Mouse (Mus musculus): Measurements from ENCODE around the gene Atxn2l. TPM values are rescaled to one million over a fixed set of nuclear protein-coding genes. Genes with fewer than 3 reads are reported as not detected.
A peak's percentile ranks its signal among the peaks of the same experiment; 100 is the strongest.

Gene Atxn2l
- polyA plus RNA-seq, 1 experiment from 2014 or later = 61.9 TPM

DNA sequence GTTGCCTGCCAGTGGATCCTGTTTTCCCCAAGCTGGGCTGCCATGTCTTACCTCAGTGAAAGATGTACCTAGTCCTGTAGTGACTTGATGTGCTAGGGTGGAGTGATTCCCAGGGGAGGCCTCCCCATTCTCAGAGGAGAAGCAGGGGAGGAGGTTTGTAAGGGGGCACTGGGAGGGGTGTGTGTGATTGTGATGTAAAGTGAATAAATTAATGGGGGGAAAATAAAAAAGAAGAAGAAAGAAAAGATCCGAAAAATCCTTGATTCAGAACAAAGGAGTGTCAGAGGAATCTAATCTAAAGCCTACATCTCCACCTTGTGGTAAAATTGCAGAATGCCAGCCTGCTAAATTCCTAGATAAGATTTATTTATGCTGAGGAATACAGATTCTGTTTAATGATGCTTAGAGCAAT, 24.9 kb upstream of the Atxn2l start:
- peak; percentile 76 for TF ChIP-seq CTCF (IDR thresholded peaks at IDR 0.05; ENCODE audit: low read depth)
- Histone ChIP-seq H3K4me3 (ENCODE audit: low read depth, low read length) (no peak overlapping the region), H3K9ac (peak overlapping the region; percentile 5; the same call in 1 of the 2 replicates), H3K36me3 (ENCODE audit: insufficient read depth) (no peaks in the 10 kb centered on the region), H3K9me3 (ENCODE audit: low read depth, low read length) (no peaks in the 10 kb centered on the region), H3K4me2 (no peak overlapping the region), H3K27ac (ENCODE audit: low read depth) (no peak overlapping the region), H3K27me3 (ENCODE audit: insufficient read depth, low read length) (no peaks in the 10 kb centered on the region), H3K4me1 (ENCODE audit: insufficient read depth) (no peaks in the 10 kb centered on the region)
- peak; percentile 92 for DNase-seq
- 0 out of 2 replicates have a peak, but pooled peaks have one; percentile 41 for ATAC-seq (ENCODE audit: insufficient read depth)
- 8% methylated on average over 1 of the region's 1 CpGs for WGBS

DNA sequence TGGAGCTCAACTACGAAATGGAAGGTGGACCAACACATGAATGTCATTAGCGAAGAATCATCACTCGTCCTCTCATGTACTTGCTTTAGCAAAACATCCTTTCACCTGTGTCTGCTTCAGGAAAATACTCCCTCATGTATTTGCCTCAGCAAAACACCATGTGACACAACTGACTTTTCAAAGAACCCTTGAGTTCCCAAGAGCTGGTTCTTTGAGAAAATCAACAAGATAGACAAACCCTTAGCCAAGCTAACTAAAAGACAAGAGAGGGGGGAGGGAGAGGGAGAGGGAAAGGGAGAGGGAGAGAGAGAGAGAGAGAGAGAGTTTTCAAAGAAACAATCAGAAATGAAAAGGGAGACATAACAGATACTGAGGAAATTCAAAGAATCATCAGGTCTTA, 20.1 kb upstream of the Atxn2l start:
- no peak for TF ChIP-seq CTCF (IDR thresholded peaks at IDR 0.05; ENCODE audit: low read depth)
- Histone ChIP-seq H3K36me3 (ENCODE audit: insufficient read depth) (no peaks in the 10 kb centered on the region), H3K4me3 (ENCODE audit: low read depth, low read length) (no peak overlapping the region), H3K4me2 (no peak overlapping the region), H3K4me1 (ENCODE audit: insufficient read depth) (no peaks in the 10 kb centered on the region), H3K9ac (no peak overlapping the region), H3K9me3 (ENCODE audit: low read depth, low read length) (no peaks in the 10 kb centered on the region), H3K27me3 (ENCODE audit: insufficient read depth, low read length) (no peaks in the 10 kb centered on the region), H3K27ac (ENCODE audit: low read depth) (no peak overlapping the region)
- DNase-seq (no peak), ATAC-seq (ENCODE audit: insufficient read depth) (no peak)
- 71% methylated on average over 3 of the region's 3 CpGs for WGBS

DNA sequence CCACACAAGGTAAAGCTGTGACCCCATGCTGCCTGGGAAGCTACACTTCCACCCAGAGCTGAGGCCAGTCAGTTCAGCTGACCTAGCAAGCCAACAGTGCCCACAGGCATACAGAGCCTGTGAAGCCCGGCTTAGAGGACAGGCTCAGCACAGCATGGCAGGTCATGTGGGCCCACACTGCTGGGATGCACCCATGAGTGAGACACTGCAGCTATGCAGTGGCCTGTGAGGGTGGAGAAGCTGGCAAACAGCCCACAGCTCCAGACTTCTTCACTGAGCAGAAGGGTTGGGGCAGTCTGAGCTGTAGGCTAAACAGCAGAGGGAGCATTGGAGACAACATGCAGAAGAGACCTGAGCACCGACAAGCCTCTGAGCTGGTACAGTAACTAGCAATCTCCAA, 16.3 kb upstream of the Atxn2l start:
- DNase-seq = peak; percentile 48
- no peak overlapping the region for H3K4me2 ChIP-seq
- H3K27me3 ChIP-seq (ENCODE audit: insufficient read depth, low read length) = no peaks in the 10 kb centered on the region
- H3K9me3 ChIP-seq (ENCODE audit: low read depth, low read length) = no peaks in the 10 kb centered on the region
- no peak for TF ChIP-seq CTCF (IDR thresholded peaks at IDR 0.05; ENCODE audit: low read depth)
- H3K4me1 ChIP-seq (ENCODE audit: insufficient read depth) = no peaks in the 10 kb centered on the region
- H3K9ac ChIP-seq = no peak overlapping the region
- ATAC-seq (ENCODE audit: insufficient read depth) = no peak
- WGBS = 50% methylated on average over 2 of the region's 2 CpGs
- H3K4me3 ChIP-seq (ENCODE audit: low read depth, low read length) = no peak overlapping the region
- no peak overlapping the region for H3K27ac ChIP-seq (ENCODE audit: low read depth)
- H3K36me3 ChIP-seq (ENCODE audit: insufficient read depth) = no peaks in the 10 kb centered on the region

DNA sequence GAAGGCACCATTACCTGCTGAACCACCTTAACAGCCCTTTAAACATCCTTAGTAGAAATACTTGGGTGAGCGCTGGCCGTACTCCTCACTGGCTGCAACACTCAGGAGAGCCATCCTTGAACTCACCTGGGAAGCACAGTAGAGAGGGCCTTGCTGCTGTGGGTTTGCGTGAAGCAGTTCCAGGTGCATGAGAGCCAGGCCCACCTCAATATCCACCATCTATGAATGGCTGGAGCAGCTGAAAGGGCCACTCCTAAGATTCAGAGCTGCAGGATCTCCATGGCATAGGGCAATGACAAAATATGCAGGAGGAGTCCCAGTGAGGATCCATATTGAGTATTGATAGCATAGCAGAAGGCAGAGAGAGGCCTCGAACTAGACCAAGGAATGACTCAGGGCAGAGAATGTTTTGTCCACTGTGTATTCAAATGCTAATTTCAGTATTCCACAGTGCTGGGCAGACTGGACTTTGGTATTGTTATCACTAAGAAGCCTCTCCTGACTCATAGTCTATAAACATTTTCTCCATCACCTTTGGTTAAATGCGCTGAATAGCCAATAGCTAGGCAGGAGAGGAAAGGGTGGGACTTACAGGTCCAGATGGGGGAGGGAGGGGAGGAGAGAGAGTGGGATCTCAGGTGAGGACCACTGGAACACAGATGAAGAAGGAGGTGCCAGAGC, 15.2 kb upstream of the Atxn2l start:
- no peak for TF ChIP-seq CTCF (IDR thresholded peaks at IDR 0.05; ENCODE audit: low read depth)
- Histone ChIP-seq H3K4me1 (ENCODE audit: insufficient read depth) (no peaks in the 10 kb centered on the region), H3K36me3 (ENCODE audit: insufficient read depth) (no peaks in the 10 kb centered on the region), H3K9me3 (ENCODE audit: low read depth, low read length) (no peaks in the 10 kb centered on the region), H3K27me3 (ENCODE audit: insufficient read depth, low read length) (no peaks in the 10 kb centered on the region), H3K27ac (ENCODE audit: low read depth) (no peak overlapping the region), H3K4me2 (no peak overlapping the region), H3K4me3 (ENCODE audit: low read depth, low read length) (no peak overlapping the region), H3K9ac (no peak overlapping the region)
- 79% methylated on average over 5 of the region's 5 CpGs for WGBS
- DNase-seq = no peak
- no peak for ATAC-seq (ENCODE audit: insufficient read depth)

DNA sequence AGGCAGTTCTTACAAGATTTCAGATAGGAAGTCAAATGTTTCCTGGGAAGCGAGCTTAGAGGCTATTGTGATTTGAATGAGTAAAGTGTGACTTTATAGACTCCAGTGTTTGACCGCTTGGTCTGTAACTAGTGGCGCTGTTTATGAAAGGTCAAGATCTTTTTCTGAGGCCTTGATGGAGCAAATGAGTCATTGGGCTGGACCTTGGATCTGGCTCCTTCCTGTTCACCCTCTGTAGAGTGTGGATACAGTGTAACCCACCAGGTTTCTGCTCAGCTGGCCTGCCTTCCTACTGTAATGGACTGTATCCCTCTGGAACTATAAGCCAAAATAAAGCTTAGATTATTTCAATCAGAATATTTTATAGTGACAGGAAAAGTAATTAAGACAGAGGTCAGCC, 8.1 kb upstream of the Atxn2l start:
- ATAC-seq (ENCODE audit: insufficient read depth) = no peak
- no peaks in the 10 kb centered on the region for H3K4me1 ChIP-seq (ENCODE audit: insufficient read depth)
- 80% methylated on average over 3 of the region's 3 CpGs for WGBS

DNA sequence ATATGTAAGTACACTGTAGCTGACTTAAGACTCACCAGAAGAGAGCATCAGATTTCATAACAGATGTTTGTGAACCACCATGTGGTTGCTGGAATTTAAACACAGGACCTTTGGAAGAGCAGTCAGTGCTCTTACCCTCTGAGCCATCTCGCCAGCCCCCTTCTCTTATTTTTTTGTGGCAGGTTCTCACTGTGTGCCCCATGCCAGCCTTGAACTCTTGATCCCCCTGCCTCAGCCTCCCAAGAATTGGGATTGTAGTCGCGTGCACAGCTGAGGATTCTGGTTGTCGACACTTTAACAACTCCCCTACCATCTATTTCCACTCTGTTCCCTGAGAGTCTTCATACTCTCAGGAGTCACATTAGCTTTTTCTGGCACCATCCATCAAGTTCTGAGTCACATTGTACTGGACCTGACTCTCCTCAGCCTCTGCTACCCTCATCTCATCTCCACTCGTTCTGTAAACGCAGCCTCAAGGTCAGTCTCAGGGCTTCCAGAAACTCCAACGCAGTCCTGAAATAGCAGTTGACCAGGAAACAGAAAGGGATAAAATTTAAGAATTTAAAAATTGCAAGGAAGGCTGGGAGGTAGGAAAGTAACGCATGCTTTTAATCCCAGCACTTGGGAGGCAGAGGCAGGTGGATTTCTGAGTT, 4.0 kb upstream of the Atxn2l start:
- 70% methylated on average over 8 of the region's 8 CpGs for WGBS
- ATAC-seq (ENCODE audit: insufficient read depth) (no peak), DNase-seq (no peak)
- no peak overlapping the region for H3K27ac ChIP-seq (ENCODE audit: low read depth)
- TF ChIP-seq CTCF (IDR thresholded peaks at IDR 0.05; ENCODE audit: low read depth) = no peak
- no peak overlapping the region for H3K4me2 ChIP-seq
- no peaks in the 10 kb centered on the region for H3K27me3 ChIP-seq (ENCODE audit: insufficient read depth, low read length)
- H3K9ac ChIP-seq = no peak overlapping the region
- H3K9me3 ChIP-seq (ENCODE audit: low read depth, low read length) = no peaks in the 10 kb centered on the region
- no peaks in the 10 kb centered on the region; the same call in 1 of the 2 replicates for H3K4me1 ChIP-seq (ENCODE audit: insufficient read depth)
- no peaks in the 10 kb centered on the region for H3K36me3 ChIP-seq (ENCODE audit: insufficient read depth)
- no peak overlapping the region for H3K4me3 ChIP-seq (ENCODE audit: low read depth, low read length)

More for the DNA sequence above, 8.1 kb upstream of the Atxn2l start:
- Histone ChIP-seq H3K9ac (no peak overlapping the region), H3K4me3 (ENCODE audit: low read depth, low read length) (no peak overlapping the region), H3K36me3 (ENCODE audit: insufficient read depth) (no peaks in the 10 kb centered on the region), H3K4me2 (no peak overlapping the region), H3K27me3 (ENCODE audit: insufficient read depth, low read length) (no peaks in the 10 kb centered on the region), H3K27ac (ENCODE audit: low read depth) (no peak overlapping the region), H3K9me3 (ENCODE audit: low read depth, low read length) (no peaks in the 10 kb centered on the region)
- no peak for DNase-seq
- TF ChIP-seq CTCF (IDR thresholded peaks at IDR 0.05; ENCODE audit: low read depth) = no peak

DNA sequence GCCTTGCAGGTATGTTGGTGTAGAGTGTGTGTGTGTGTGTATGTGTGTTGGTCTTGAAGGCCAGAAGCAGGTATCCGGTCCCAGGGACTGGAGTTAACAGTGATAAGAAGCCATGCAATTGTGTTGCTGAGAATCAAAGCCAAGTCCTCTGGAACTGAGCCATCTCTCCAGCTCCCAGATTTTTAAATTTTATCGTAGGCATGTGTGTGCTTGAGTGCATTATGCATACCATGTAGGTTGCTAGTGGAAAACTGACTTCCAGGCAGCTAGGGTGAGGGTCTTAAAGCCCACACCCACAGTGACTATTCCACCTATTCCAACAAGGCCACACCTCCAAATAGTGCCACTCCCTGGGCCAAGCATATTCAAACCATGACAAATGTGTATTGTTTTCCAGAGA, 1.7 kb upstream of the Atxn2l start:
- H3K4me3 ChIP-seq (ENCODE audit: low read depth, low read length) = no peak overlapping the region
- 65% methylated on average over 2 of the region's 2 CpGs for WGBS
- no peak for TF ChIP-seq CTCF (IDR thresholded peaks at IDR 0.05; ENCODE audit: low read depth)

More for the DNA sequence above, 1.7 kb upstream of the Atxn2l start:
- no peak for DNase-seq
- no peaks in the 10 kb centered on the region for H3K9me3 ChIP-seq (ENCODE audit: low read depth, low read length)
- H3K4me2 ChIP-seq = no peak overlapping the region
- peaks cover 15% of the 10 kb centered on the region for H3K36me3 ChIP-seq (ENCODE audit: insufficient read depth)
- H3K27me3 ChIP-seq (ENCODE audit: insufficient read depth, low read length) = no peaks in the 10 kb centered on the region
- H3K27ac ChIP-seq (ENCODE audit: low read depth) = no peak overlapping the region
- no peak overlapping the region for H3K9ac ChIP-seq
- ATAC-seq (ENCODE audit: insufficient read depth) = no peak
- no peaks in the 10 kb centered on the region; the same call in 1 of the 2 replicates for H3K4me1 ChIP-seq (ENCODE audit: insufficient read depth)

All from lung, embryonic 14.5 days (tissue).